Mouse (Mus musculus) intestine, embryonic 14.5 days (tissue): ENCODE results near the gene Chpf2. TPM values are rescaled to one million over a fixed set of nuclear protein-coding genes. Genes with fewer than 3 reads are reported as not detected.

Source experiments
- ATAC-seq: fragments of 200-750 bp; cut with Nextera tagmentation; replicated peaks from 2 replicates; pipeline ENCODE4 v1.8.0; 2017; ENCODE audit warnings: low read depth, moderate number of reproducible peaks, moderate TSS enrichment, moderate library complexity; ENCODE audit not compliant: low FRiP score, low TSS enrichment
- DNase-seq: peaks from one replicate; pipeline ENCODE4 v3.0.0-alpha.2; 2018; ENCODE audit warnings: low spot score
- H3K27ac ChIP-seq: fragments of 300-500 bp; sonication (generic); 2 replicates; pipeline ENCODE4 v1.5.1; 2014; ENCODE audit warnings: low read depth, mild to moderate bottlenecking, control low read depth
- H3K27me3 ChIP-seq: fragments of 300-500 bp; sonication (generic); replicated peaks from 2 replicates; pipeline ENCODE4 v1.6.1; 2014; ENCODE audit warnings: low read length, control low read depth; ENCODE audit not compliant: control insufficient read depth, insufficient read depth
- H3K36me3 ChIP-seq: fragments of 300-500 bp; sonication (generic); 2 replicates; pipeline ENCODE4 v1.6.1; 2014; ENCODE audit warnings: low read length, control low read depth; ENCODE audit not compliant: control insufficient read depth, insufficient read depth
- H3K4me1 ChIP-seq: fragments of 300-500 bp; sonication (generic); replicated peaks from 2 replicates; pipeline ENCODE4 v1.6.1; 2014; ENCODE audit warnings: low read length, control low read depth, mixed read lengths; ENCODE audit not compliant: control insufficient read depth, insufficient read depth
- H3K4me2 ChIP-seq: fragments of 300-500 bp; sonication (generic); 2 replicates; pipeline ENCODE4 v1.6.1; 2014; ENCODE audit warnings: low read length
- H3K4me3 ChIP-seq: fragments of 300-500 bp; sonication (generic); 2 replicates; pipeline ENCODE4 v1.5.1; 2014; ENCODE audit warnings: low read depth, low read length, control low read depth, mixed read lengths
- H3K9ac ChIP-seq: fragments of 300-500 bp; sonication (generic); 2 replicates; pipeline ENCODE4 v1.6.1; 2014; ENCODE audit warnings: mild to moderate bottlenecking, low read length
- H3K9me3 ChIP-seq: fragments of 300-500 bp; sonication (generic); 2 replicates; pipeline ENCODE4 v1.6.1; 2016; ENCODE audit warnings: low read length, control low read depth; ENCODE audit not compliant: control insufficient read depth
- WGBS: fragments of 180-500 bp; shearing (Covaris S2); extraction: QIAGEN DNeasy Blood & Tissue Kit; methylation state at CpG from one replicate; pipeline ENCODE4 v1.1.7; 2014; 5-methylcytosine and 5-hydroxymethylcytosine counted together
- polyA plus RNA-seq: library from polyadenylated mRNA; unstranded; fragments of >200 nt; fragmentation: Nextera tagmentation; extraction: Ambion mirVana; gene quantifications from 2 replicates; pipeline ENCODE4 v1.2.1, GENCODE M21; 2014

The Chpf2 gene
- polyA plus RNA-seq, 1 experiment from 2014 or later = 10.6 TPM

DNA sequence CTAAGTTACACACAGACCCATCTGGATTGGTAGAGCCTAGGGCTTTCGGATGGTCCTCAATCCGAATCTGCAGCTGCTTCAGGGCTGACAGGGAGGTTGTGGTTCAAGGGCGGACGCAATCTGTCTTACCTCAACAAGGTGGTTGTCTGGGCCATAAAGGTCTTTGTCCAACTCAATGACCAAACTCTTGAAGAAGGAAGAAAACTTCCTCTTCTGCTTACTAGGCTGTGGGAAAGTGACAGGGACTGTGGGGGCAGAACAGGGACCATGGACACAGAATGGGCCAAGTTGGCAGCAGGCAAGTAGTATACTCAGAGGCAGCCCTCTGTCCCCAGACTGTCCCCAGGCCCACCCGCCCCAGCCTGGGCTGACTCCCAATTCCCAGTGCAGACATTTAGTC, 8.7 kb downstream of the Chpf2 start:
- Histone ChIP-seq H3K4me2 (no peak overlapping the region), H3K27ac (no peak overlapping the region), H3K36me3 (peaks cover 39% of the 10 kb centered on the region), H3K27me3 (0 out of 2 replicates have a peak, but pooled peaks cover 6% of the 10 kb centered on the region), H3K4me1 (peaks cover 14% of the 10 kb centered on the region), H3K9ac (no peak overlapping the region), H3K9me3 (no peaks in the 10 kb centered on the region), H3K4me3 (no peak overlapping the region)
- no peak for DNase-seq
- no peak for ATAC-seq
- WGBS = 84% methylated on average over 5 of the region's 5 CpGs

DNA sequence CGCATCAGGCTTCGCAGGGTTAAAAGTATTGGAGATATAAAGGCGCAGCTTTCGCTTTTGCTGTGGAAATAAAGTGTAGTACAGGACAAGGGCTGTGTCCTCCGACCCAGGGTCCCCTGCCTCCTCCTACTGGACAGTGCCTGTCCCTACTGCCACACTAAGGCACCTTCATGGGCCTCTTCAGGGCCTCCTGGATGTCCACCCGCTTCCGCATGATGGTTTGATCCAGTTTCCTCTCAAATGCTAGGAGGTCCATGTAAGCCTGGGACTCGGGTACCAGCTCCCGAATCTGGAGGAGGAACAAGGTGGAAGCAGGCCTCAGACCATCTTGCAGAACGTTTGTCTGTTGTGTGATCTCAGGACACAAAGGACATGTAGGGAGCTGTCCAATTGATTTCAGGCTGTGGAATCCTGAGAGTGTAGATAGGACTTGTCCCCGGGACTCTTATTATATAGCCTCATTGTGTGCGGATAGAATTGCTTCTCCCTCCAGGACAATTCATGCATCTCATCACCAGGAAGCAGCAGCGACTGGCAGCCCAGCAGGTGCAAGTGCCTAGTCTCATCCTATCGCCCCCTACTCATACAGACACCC, 9.3 kb downstream of the Chpf2 start:
- H3K4me1 ChIP-seq = peaks cover 20% of the 10 kb centered on the region
- DNase-seq (no peak), ATAC-seq (no peak)
- no peak overlapping the region for H3K9ac ChIP-seq
- H3K9me3 ChIP-seq = no peaks in the 10 kb centered on the region
- H3K27ac ChIP-seq = no peak overlapping the region
- H3K4me2 ChIP-seq = no peak overlapping the region
- no peak overlapping the region for H3K4me3 ChIP-seq
- 74% methylated on average over 14 of the region's 14 CpGs for WGBS
- peaks cover 39% of the 10 kb centered on the region for H3K36me3 ChIP-seq
- H3K27me3 ChIP-seq = 0 out of 2 replicates have a peak, but pooled peaks cover 8% of the 10 kb centered on the region

DNA sequence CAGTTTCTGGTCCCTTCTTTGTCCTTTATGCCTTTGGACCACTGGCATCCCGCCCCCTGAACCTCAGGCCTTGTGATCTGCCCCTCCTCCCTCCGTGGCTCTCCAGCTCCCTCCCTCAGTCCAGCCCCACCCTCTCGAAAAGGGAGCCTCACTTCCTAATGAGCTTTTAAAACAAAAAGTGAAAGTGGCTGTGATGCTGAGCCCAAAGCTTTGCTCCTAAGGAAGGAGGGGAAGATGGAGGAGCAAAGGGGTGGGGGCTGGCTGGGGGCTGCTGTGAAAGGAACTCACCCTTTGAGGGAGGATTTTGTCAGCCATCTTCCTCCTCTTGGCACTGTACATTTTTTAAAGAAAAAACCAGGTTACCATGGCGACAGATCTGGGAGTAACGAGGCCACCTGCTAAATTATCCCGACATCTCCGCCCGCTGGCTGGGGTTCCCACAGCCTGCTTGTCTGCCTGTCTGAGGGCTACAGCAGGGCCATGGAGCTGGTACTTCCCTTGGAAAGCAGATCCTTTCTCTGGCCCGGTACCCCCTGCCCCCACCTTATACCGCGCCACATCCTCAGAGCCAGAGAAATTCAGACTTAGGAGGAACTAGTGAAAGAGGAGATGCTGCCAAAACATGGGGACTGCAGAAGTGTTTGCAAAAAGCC, 10.1 kb downstream of the Chpf2 start:
- ATAC-seq (no peak), DNase-seq (no peak)
- peaks cover 37% of the 10 kb centered on the region for H3K36me3 ChIP-seq
- H3K9ac ChIP-seq = no peak overlapping the region
- H3K27ac ChIP-seq = no peak overlapping the region
- peaks cover 23% of the 10 kb centered on the region for H3K4me1 ChIP-seq
- WGBS = 27% methylated on average over 11 of the region's 11 CpGs
- no peak overlapping the region for H3K4me3 ChIP-seq
- no peak overlapping the region for H3K4me2 ChIP-seq
- 0 out of 2 replicates have a peak, but pooled peaks cover 8% of the 10 kb centered on the region for H3K27me3 ChIP-seq
- no peaks in the 10 kb centered on the region for H3K9me3 ChIP-seq

DNA sequence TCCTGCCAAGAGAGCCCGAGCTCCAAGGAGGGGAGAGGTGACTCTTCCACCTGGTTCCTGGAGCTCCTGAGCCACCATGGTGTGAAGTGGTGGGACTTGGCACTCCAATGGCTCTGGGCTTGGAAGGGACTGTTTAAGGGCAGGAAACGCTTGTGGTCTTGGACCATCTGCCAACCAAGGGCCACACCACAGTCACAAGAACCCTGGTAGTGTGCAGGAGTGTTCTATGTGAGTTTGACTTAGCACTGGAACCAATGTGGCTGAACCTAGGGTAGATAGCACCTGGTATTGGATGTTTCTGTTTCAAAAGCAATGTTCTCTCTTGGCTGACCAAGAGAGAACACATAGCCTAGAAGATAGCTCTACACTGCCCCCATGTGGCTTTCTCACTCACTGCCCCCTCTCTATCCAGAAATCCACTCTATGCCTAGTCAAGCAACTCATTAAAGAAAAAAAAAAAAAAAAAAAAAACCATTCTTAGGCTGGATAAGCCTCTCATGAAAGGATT, 10.7 kb downstream of the Chpf2 start:
- 0 out of 2 replicates have a peak, but pooled peaks cover 8% of the 10 kb centered on the region for H3K27me3 ChIP-seq
- peaks cover 31% of the 10 kb centered on the region for H3K36me3 ChIP-seq
- peaks cover 23% of the 10 kb centered on the region for H3K4me1 ChIP-seq
- H3K4me2 ChIP-seq = no peak overlapping the region
- H3K4me3 ChIP-seq = no peak overlapping the region
- H3K9me3 ChIP-seq = no peaks in the 10 kb centered on the region
- no peak overlapping the region for H3K27ac ChIP-seq
- no peak overlapping the region for H3K9ac ChIP-seq
- ATAC-seq = no peak
- WGBS = 65% methylated on average over 2 of the region's 2 CpGs
- peak; percentile 87 for DNase-seq

DNA sequence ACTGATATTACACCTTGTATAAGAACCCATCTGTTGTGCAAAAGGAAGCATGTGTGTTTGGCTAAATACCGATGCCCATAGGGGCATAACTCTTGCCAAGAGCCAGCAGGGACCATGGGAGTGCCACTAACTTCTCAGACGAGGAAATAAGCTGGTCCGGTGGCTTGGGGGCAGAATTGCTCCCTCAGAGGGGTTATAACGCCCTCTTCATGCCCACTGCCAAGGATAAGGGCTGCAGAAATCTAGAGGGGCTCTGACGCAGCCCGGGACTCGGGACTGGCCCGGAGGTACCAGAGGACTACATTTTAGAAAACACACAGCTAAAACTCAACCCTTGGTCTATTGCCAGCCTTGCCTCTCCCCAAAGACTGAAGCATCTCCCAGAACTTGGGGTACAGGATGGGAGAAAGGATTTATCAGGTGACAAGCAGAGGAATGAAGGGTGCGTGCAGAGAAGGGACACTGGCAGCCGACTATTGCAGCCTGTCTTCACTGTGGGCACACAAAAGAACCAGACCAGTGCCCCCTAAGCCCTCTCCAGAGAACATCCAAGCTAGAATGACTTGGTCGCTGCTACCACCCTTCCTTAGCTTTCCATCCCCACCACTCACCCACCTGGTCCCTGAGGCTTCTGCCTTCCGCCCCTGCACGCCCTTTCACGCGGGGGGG, 11.5 kb downstream of the Chpf2 start:
- H3K4me1 ChIP-seq = peaks cover 29% of the 10 kb centered on the region
- no peaks in the 10 kb centered on the region for H3K9me3 ChIP-seq
- H3K9ac ChIP-seq = peak overlapping the region; percentile 44
- H3K4me2 ChIP-seq = peak overlapping the region; percentile 78
- DNase-seq (no peak), ATAC-seq (no peak)
- H3K27ac ChIP-seq = no peak overlapping the region
- H3K27me3 ChIP-seq = 0 out of 2 replicates have a peak, but pooled peaks cover 8% of the 10 kb centered on the region
- 31% methylated on average over 15 of the region's 15 CpGs for WGBS
- peak overlapping the region; percentile 38 for H3K4me3 ChIP-seq
- H3K36me3 ChIP-seq = peaks cover 23% of the 10 kb centered on the region

DNA sequence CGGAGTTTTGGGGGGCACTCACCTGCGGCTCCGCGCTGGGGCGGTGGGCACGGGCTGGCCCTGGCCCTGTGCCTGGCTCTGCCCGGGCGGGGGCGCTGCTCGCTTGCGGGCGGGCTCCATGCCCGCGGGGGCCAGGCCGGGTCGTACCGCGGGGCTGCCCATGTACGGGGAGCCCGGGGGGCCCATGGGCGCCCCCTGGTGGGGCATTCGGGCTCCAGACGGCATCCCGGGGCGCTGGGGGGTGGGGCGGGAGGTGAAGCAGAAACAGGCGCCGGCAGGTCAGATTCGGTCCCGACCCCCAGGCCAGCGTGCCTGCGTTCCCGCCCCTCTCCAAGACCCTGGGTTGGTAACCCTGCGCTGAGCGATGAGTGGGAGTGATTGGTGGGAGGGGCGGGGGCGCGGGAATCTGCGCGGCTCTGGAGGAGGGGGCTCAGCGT, 12.0 kb downstream of the Chpf2 start:
- 1% methylated on average over 40 of the region's 41 CpGs for WGBS

DNA sequence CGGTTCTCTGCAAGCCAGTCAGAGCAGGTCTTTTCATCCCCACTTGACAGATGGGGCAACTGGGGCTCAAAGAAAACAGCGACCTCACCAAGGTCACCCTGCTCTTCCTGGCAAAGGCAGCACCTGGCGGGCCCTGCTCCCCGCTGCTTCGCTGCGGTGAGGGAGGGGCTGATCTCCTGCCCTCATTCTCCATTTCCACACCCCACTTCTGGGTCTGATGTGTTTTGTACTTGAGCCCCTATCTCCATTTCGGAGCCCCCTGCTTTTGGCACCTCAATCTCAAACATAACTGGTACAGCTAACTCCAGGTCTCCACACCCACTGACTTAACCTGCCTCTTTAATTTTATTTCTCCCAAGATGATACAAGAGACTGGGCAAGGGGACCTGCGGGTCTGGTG, 12.6 kb downstream of the Chpf2 start:
- peaks cover 12% of the 10 kb centered on the region for H3K36me3 ChIP-seq
- 22% methylated on average over 8 of the region's 8 CpGs for WGBS

More for the DNA sequence above, 12.0 kb downstream of the Chpf2 start:
- DNase-seq (peak; percentile 84), ATAC-seq (no peak)
- peak overlapping the region; percentile 38 for H3K4me3 ChIP-seq
- peaks cover 18% of the 10 kb centered on the region for H3K36me3 ChIP-seq
- no peaks in the 10 kb centered on the region for H3K9me3 ChIP-seq
- peak overlapping the region; percentile 78 for H3K4me2 ChIP-seq
- H3K4me1 ChIP-seq = peaks cover 34% of the 10 kb centered on the region
- H3K27ac ChIP-seq = no peak overlapping the region
- peak overlapping the region; percentile 44 for H3K9ac ChIP-seq
- 0 out of 2 replicates have a peak, but pooled peaks cover 8% of the 10 kb centered on the region for H3K27me3 ChIP-seq

DNA sequence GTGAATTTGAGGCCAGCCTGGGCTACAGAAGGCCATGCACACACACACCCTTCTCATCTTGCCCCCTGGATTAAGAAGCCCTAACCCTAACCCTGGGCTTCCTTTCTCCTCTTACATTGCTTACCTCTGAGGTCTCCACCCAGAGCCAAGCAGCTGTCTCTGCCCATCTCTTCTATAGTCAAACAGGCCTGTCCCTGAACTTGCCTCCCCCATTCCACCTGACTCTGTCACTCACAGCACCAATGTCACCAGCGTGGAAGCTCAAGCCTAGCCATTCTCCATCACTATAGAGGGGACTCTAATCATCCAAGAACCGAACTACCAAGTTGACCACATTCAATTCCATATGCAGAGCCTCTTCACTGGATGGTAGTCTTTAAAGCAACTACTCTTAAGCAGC, 13.7 kb downstream of the Chpf2 start:
- Histone ChIP-seq H3K9me3 (no peaks in the 10 kb centered on the region), H3K4me1 (peaks cover 43% of the 10 kb centered on the region), H3K27me3 (0 out of 2 replicates have a peak, but pooled peaks cover 8% of the 10 kb centered on the region), H3K27ac (no peak overlapping the region), H3K9ac (no peak overlapping the region), H3K4me2 (peak overlapping the region; percentile 74), H3K4me3 (no peak overlapping the region), H3K36me3 (peaks cover 1% of the 10 kb centered on the region; the same call in 1 of the 2 replicates)
- no peak for DNase-seq
- 70% methylated on average over 2 of the region's 2 CpGs for WGBS
- no peak for ATAC-seq

More for the DNA sequence above, 12.6 kb downstream of the Chpf2 start:
- no peaks in the 10 kb centered on the region for H3K9me3 ChIP-seq
- H3K4me1 ChIP-seq = peaks cover 40% of the 10 kb centered on the region
- H3K9ac ChIP-seq = peak overlapping the region; percentile 44; the same call in 1 of the 2 replicates
- H3K27me3 ChIP-seq = 0 out of 2 replicates have a peak, but pooled peaks cover 8% of the 10 kb centered on the region
- H3K27ac ChIP-seq = no peak overlapping the region
- DNase-seq (no peak), ATAC-seq (no peak)
- peak overlapping the region; percentile 78 for H3K4me2 ChIP-seq
- peak overlapping the region; percentile 38 for H3K4me3 ChIP-seq
